Mouse (Mus musculus): Measurements from ENCODE around the gene Kcns1. TPM values are rescaled to one million over a fixed set of nuclear protein-coding genes. Genes with fewer than 3 reads are reported as not detected.

The Kcns1 gene
- polyA plus RNA-seq, 1 experiment from 2014 or later: 1.2 TPM

DNA sequence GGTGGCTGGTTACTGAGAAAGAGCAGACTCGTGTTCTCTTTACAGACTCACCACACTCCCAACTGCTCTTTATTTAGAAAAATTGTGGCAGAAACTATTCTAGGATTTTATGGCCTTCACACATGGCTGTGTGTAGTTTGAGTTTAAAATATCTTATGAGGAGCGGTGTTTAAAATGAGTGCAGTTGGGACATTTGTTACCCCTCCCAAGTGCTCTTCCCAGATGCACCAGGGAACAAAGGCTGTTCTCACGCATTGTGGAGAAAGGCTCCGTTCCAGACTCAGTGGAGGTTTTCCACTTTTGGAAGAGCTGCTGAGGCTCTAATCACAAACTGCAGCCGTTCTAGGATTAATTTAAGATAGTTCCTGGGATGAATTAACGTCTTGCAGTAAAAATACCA lies 33.2 kb downstream of the Kcns1 start:
- 55% methylated on average over 6 of the region's 6 CpGs for WGBS
- H3K27me3 ChIP-seq: no peaks in the 10 kb centered on the region

DNA sequence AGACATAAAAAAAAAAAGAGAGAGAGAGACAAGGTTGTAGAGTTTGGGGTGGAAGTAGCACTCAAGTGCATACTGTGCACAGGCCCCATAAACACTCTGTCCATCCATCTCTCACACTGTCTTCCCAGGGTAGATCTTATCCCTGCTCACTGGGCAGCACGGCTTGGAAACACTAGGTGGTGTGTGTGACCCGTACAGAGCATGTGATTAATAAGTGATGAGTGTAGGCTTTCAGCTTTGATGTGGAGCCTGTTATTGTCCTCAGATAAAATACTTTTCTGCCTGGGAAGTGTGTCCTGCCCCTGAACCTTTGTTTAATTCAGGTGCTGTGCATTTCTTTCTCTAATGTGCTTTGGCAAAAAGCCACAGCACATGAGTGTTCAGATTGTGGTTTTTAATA lies 34.5 kb downstream of the Kcns1 start:
- H3K9ac ChIP-seq: no peak overlapping the region

More for the DNA sequence above, 33.2 kb downstream of the Kcns1 start:
- Histone ChIP-seq H3K9me3 (no peaks in the 10 kb centered on the region), H3K4me1 (replicated peaks) (peaks cover 17% of the 10 kb centered on the region; the same call in 1 of the 2 replicates), H3K36me3 (no peaks in the 10 kb centered on the region), H3K9ac (no peak overlapping the region), H3K4me3 (no peak overlapping the region), H3K27ac (replicated peaks) (no peak overlapping the region), H3K4me2 (no peak overlapping the region)
- ATAC-seq (ENCODE audit: low FRiP score, low read depth): no peak

DNA sequence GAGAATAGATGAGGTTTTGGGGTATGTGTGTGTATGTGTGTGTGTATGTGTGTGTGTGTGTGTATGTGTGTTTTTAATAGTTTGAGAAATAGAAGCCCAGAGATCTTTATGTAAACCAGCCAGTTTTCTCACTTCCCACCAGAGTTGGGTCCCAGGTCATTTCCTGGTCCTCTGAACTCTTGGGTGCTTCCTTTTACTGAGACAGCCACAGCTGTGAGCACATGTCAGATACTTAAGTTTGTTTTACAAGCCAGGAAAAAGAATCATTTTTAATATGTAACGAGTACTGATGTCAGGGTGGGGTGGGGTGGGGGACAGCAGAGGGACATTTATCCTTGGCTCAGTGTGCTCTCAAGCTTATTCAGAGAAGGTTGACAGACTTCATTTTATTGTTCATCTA lies 35.5 kb downstream of the Kcns1 start:
- no peaks in the 10 kb centered on the region; the same call in 1 of the 2 replicates for H3K36me3 ChIP-seq
- H3K4me2 ChIP-seq: no peak overlapping the region
- H3K27me3 ChIP-seq: no peaks in the 10 kb centered on the region
- no peak overlapping the region for H3K27ac ChIP-seq (replicated peaks)
- H3K9me3 ChIP-seq: no peaks in the 10 kb centered on the region
- H3K4me1 ChIP-seq (replicated peaks): peaks cover 9% of the 10 kb centered on the region; the same call in 1 of the 2 replicates
- no peak overlapping the region for H3K9ac ChIP-seq
- 70% methylated on average over 1 of the region's 1 CpGs for WGBS
- ATAC-seq (ENCODE audit: low FRiP score, low read depth): no peak
- no peak overlapping the region for H3K4me3 ChIP-seq

More for the DNA sequence above, 34.5 kb downstream of the Kcns1 start:
- 22% methylated on average over 2 of the region's 2 CpGs for WGBS
- H3K4me2 ChIP-seq: no peak overlapping the region
- ATAC-seq (ENCODE audit: low FRiP score, low read depth): no peak
- no peaks in the 10 kb centered on the region for H3K36me3 ChIP-seq
- H3K9me3 ChIP-seq: no peaks in the 10 kb centered on the region
- H3K27me3 ChIP-seq: no peaks in the 10 kb centered on the region
- H3K4me1 ChIP-seq (replicated peaks): peaks cover 9% of the 10 kb centered on the region; the same call in 1 of the 2 replicates
- H3K27ac ChIP-seq (replicated peaks): no peak overlapping the region
- no peak overlapping the region for H3K4me3 ChIP-seq

DNA sequence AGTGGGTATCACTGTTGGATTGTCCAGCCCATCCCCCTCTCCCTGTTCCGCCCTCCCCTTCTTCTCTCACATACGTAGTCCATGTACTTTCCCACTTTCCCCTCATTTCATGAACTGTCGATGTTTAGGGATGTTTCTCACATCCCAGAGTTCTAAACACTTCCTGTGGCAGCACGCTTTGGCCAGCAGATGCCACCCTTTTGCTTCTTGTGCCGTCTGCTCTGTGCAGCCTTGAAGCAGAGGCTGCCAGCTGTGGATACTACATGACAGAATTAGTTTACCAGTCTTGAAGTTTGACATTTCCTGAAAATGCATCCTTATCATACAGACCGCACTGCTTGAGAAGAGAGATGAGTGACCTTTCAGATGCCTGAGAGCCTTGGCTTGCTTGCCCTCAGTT lies 36.4 kb downstream of the Kcns1 start:
- Histone ChIP-seq H3K36me3 (no peaks in the 10 kb centered on the region; the same call in 1 of the 2 replicates), H3K27ac (replicated peaks) (no peak overlapping the region), H3K27me3 (no peaks in the 10 kb centered on the region), H3K9me3 (no peaks in the 10 kb centered on the region), H3K4me3 (no peak overlapping the region), H3K4me1 (replicated peaks) (peaks cover 9% of the 10 kb centered on the region; the same call in 1 of the 2 replicates), H3K9ac (no peak overlapping the region), H3K4me2 (no peak overlapping the region)
- 60% methylated on average over 6 of the region's 6 CpGs for WGBS
- no peak for ATAC-seq (ENCODE audit: low FRiP score, low read depth)

DNA sequence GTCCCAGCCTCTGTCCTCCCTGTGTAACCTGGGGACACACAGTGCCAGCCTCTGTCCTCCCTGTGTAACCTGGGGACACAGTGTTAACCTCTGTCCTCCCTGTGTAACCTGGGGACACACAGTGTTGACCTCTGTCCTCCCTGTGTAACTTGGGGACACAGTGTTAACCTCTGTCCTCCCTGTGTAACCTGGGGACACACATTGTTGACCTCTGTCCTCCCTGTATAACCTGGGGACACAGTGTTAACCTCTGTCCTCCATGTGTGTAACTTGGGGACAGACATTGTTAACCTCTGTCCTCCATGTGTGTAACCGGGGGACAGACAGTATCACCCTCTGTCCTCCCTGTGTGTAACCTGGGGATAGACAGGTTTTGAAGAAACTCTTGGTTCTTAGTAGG lies 39.3 kb downstream of the Kcns1 start:
- WGBS: 100% methylated on average over 1 of the region's 1 CpGs
- H3K4me2 ChIP-seq: no peak overlapping the region
- H3K9me3 ChIP-seq: no peaks in the 10 kb centered on the region
- H3K27me3 ChIP-seq: no peaks in the 10 kb centered on the region
- no peak overlapping the region for H3K9ac ChIP-seq
- H3K36me3 ChIP-seq: no peaks in the 10 kb centered on the region; the same call in 1 of the 2 replicates
- no peak for ATAC-seq (ENCODE audit: low FRiP score, low read depth)
- no peak overlapping the region for H3K27ac ChIP-seq (replicated peaks)
- H3K4me3 ChIP-seq: no peak overlapping the region
- H3K4me1 ChIP-seq (replicated peaks): no peaks in the 10 kb centered on the region

DNA sequence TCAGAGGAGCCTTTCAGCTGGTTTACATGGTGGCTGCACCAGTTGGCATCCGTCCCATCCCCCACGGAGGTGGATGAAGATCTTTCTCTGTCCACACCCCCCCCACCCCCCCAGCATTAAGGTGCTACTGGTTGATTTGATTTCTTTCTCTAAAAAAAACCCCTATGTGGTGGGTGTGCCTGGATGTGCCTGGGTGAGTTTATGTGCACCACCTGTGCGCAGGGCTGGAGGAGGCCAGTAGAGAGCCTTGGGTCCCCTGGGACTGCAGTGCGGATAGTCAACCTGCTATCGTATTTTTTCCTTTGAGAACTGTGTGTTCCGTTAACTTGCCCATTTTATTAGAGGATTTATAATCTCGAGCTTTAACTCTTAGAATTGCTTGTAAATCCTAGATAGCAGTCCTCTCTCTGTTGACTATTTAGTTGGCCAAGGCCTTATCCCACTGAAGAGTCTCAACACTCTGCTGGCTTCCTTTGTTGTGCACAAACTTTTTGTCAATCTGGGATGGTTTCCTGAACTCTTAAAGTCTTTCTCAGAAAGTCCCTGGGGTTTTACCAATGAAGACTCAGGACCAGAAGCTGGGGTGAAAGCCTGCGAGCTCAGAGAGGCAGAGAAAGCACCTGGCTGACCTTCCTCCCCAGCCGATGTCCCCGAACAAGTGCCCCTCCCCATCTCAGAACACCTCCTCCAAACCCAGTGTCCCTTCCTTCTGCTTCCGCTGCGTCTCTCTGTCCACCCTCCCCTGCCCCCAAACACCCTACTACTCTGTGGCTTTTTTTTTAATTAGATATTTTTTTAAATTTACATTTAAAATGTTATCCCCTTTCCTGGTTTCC lies 42.1 kb downstream of the Kcns1 start:
- H3K27me3 ChIP-seq: no peaks in the 10 kb centered on the region
- H3K4me3 ChIP-seq: no peak overlapping the region
- H3K4me2 ChIP-seq: no peak overlapping the region
- no peaks in the 10 kb centered on the region for H3K9me3 ChIP-seq
- H3K27ac ChIP-seq (replicated peaks): no peak overlapping the region
- H3K4me1 ChIP-seq (replicated peaks): no peaks in the 10 kb centered on the region
- no peaks in the 10 kb centered on the region; the same call in 1 of the 2 replicates for H3K36me3 ChIP-seq
- WGBS: 91% methylated on average over 12 of the region's 12 CpGs
- no peak for ATAC-seq (ENCODE audit: low FRiP score, low read depth)
- H3K9ac ChIP-seq: no peak overlapping the region

DNA sequence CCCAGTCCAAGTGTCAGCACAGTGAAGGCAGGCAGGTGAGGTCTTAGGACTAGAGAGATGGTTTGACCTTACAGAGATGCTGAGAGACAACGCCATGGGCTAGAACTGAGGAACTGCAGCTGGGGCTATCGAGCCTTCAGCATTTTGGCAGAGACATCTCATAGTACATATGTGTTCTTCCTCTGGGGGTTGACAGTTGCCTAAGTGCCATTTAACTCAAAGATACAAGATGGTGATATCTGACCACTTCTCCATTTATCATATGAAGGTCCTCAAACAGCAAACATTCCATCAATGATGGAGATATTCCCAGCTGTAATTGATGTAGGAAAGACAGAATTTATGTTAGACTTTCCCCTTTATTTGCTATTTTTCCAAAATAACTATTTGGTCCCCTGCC lies 43.6 kb downstream of the Kcns1 start:
- Histone ChIP-seq H3K9ac (no peak overlapping the region), H3K9me3 (no peaks in the 10 kb centered on the region), H3K4me1 (replicated peaks) (no peaks in the 10 kb centered on the region), H3K4me3 (no peak overlapping the region), H3K27ac (replicated peaks) (no peak overlapping the region), H3K4me2 (no peak overlapping the region), H3K27me3 (no peaks in the 10 kb centered on the region), H3K36me3 (no peaks in the 10 kb centered on the region; the same call in 1 of the 2 replicates)
- 100% methylated on average over 2 of the region's 2 CpGs for WGBS
- no peak for ATAC-seq (ENCODE audit: low FRiP score, low read depth)

DNA sequence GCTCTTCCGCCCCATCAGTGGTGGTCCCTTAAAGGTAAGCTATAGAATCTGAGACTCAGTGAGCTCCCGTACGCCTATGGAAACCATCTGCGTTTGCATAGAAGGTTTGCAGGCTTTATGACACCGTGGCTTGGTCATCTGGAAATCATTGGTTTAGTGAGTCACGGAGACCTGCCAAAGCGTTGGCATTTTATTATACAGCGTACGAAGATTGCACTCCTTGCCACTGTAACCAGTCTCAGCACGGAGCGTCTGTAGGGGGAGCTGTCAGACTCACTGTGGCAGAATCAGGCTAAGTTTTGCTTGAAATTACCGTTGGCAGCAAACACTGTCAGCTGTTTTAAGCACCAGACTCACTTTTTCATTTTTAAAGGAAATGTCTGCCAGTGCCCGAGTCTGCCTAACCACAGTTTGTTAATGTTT lies 44.4 kb downstream of the Kcns1 start:
- Histone ChIP-seq H3K4me2 (no peak overlapping the region), H3K9ac (no peak overlapping the region), H3K4me1 (replicated peaks) (no peaks in the 10 kb centered on the region), H3K4me3 (no peak overlapping the region), H3K36me3 (no peaks in the 10 kb centered on the region; the same call in 1 of the 2 replicates), H3K27ac (replicated peaks) (no peak overlapping the region), H3K9me3 (no peaks in the 10 kb centered on the region), H3K27me3 (no peaks in the 10 kb centered on the region)
- WGBS: 81% methylated on average over 13 of the region's 13 CpGs
- no peak for ATAC-seq (ENCODE audit: low FRiP score, low read depth)

DNA sequence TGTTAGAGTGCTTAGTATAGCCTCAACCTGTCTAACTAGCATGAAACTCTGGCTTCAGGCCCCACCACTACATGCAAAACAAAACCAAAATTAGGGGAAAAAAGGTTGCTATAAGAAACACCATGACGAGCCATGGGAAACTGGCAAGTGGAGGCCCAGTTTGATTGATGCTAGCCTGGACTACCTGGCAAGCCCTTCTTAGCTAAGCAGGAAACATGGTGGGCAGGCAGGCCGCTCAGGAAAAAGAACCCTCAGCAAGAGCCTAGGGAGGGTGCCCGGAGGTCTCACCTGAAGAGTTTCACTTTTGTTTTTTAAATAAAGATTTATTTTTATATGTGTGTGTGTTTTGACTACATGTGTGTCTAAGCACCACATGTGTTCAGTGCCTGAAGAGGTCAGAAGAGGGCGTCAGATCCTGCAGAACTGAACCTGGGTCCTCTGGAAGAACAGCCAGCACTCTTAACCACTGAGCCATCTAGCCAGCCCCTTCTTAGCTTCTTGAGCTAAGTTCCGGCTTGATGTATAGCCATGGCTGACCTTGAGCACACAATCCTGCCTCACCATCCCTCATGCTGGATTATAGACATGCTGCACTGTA lies 47.6 kb downstream of the Kcns1 start:
- no peak overlapping the region for H3K4me3 ChIP-seq
- no peaks in the 10 kb centered on the region for H3K27me3 ChIP-seq
- no peak overlapping the region for H3K9ac ChIP-seq
- no peaks in the 10 kb centered on the region for H3K4me1 ChIP-seq (replicated peaks)
- 88% methylated on average over 5 of the region's 5 CpGs for WGBS
- peaks cover 18% of the 10 kb centered on the region for H3K36me3 ChIP-seq
- H3K27ac ChIP-seq (replicated peaks): no peak overlapping the region
- ATAC-seq (ENCODE audit: low FRiP score, low read depth): no peak
- no peaks in the 10 kb centered on the region for H3K9me3 ChIP-seq
- no peak overlapping the region for H3K4me2 ChIP-seq

DNA sequence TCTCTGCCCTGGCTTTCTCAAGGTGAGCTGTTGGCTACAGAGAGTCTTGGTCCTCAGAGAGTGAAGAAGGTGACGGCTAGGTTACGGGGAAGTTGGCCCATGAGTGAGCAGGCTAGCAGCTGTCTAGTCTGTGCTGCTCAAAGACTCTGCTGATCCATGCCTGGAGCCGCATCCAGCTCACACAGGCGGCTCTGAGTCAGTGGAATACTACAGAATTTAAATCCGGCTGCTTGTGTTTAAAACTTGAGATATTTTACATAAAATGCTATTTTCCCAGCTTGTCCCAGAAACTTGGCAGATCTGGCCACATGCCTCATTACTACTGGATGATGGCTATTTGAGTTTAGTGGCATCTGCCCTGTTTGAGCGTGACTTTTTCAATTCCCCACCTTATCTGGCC lies 51.4 kb downstream of the Kcns1 start:
- Histone ChIP-seq H3K27me3 (no peaks in the 10 kb centered on the region), H3K9me3 (no peaks in the 10 kb centered on the region), H3K27ac (replicated peaks) (no peak overlapping the region), H3K36me3 (peaks cover 18% of the 10 kb centered on the region), H3K4me3 (no peak overlapping the region), H3K9ac (no peak overlapping the region), H3K4me1 (replicated peaks) (no peaks in the 10 kb centered on the region), H3K4me2 (no peak overlapping the region)
- 94% methylated on average over 6 of the region's 6 CpGs for WGBS
- no peak for ATAC-seq (ENCODE audit: low FRiP score, low read depth)

DNA sequence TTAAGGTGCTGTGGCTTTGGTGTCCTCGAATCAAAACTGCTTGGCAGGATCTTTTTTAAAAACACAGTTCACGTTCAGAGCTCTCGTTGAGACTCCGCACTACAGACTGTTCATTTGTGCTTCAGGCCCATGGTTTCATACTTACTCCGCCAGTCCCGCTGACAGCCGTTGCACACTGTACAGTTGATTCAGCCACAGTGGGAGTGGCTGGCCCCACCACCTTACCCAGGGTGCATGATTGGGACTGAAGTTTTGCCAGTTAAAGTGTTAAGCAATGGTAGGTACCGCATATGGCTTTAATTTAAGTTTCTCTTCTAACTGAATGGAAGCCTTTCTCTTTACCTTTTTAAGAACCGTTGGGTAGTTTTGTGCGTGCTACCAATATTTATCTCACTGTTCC lies 55.4 kb downstream of the Kcns1 start:
- Histone ChIP-seq H3K36me3 (peaks cover 16% of the 10 kb centered on the region), H3K4me2 (no peak overlapping the region), H3K9me3 (no peaks in the 10 kb centered on the region), H3K4me1 (replicated peaks) (no peaks in the 10 kb centered on the region), H3K27ac (replicated peaks) (no peak overlapping the region), H3K9ac (no peak overlapping the region), H3K27me3 (no peaks in the 10 kb centered on the region), H3K4me3 (no peak overlapping the region)
- ATAC-seq (ENCODE audit: low FRiP score, low read depth): no peak
- WGBS: 86% methylated on average over 10 of the region's 10 CpGs

DNA sequence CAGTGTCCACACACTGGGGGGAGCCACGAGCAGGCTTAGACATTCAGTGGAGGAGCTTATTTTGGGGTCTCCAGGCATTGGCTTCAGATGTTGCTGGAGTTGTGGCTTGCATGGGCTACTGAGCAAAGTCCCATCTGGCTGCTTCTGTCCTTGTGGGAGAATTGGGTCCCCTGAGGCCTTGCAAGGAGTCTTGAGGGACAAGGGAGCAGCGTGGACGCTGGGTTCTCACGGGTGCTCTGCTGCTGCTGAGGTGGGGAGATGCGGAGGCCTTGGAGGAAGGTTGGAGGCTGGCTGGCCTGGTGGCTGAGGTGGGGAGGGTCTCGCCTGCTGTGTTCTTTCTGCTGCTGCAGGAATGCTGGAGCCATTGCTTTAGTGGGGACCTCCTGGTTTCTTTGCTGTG lies 56.9 kb downstream of the Kcns1 start:
- Histone ChIP-seq H3K27me3 (no peaks in the 10 kb centered on the region), H3K9ac (no peak overlapping the region), H3K36me3 (peaks cover 4% of the 10 kb centered on the region; the same call in 1 of the 2 replicates), H3K27ac (replicated peaks) (no peak overlapping the region), H3K4me3 (no peak overlapping the region), H3K9me3 (no peaks in the 10 kb centered on the region), H3K4me1 (replicated peaks) (no peaks in the 10 kb centered on the region), H3K4me2 (no peak overlapping the region)
- WGBS: 99% methylated on average over 6 of the region's 6 CpGs
- no peak for ATAC-seq (ENCODE audit: low FRiP score, low read depth)
